Mouse (Mus musculus): ENCODE measurements at regions not wholly inside any gene's neighbourhood (a gene's known extent, or its start where the extent isn't known, plus 50 kb on each side); places are given as distances from the start of the nearest gene placed in this dataset.

- TF ChIP-seq POLR2A (IDR thresholded peaks at IDR 0.05; ENCODE audit: low read depth, low read length) (no peak), CTCF (conservative IDR thresholded peaks at IDR 0.05; ENCODE audit: insufficient read depth, insufficient read length, low read depth, low read length) (no peak)
Measured at GRCm38 (mm10) chr5:106139109-106139508, 262.7 kb downstream of the Zfp326 start.

Measured in kidney, adult 2 months (tissue).